Mouse (Mus musculus) liver, embryonic 13.5 days (tissue): ENCODE measurements around the gene Atrn. TPM values are rescaled to one million over a fixed set of nuclear protein-coding genes. Genes with fewer than 3 reads are reported as not detected.

Experiments
- ATAC-seq: fragments of 200-750 bp; cut with Nextera tagmentation; 2 replicates; pipeline ENCODE4 v1.8.0; 2017; ENCODE audit warnings: low read depth, mild to moderate bottlenecking, moderate number of reproducible peaks, moderate library complexity
- DNase-seq: peaks from one replicate; pipeline ENCODE4 v3.0.0; 2022
- H3K27ac ChIP-seq: fragments of 300-500 bp; sonication (generic); 2 replicates; pipeline ENCODE4 v1.5.1; 2015; ENCODE audit warnings: moderate library complexity, mild to moderate bottlenecking, inconsistent platforms
- H3K27me3 ChIP-seq: fragments of 300-500 bp; sonication (generic); 2 replicates; pipeline ENCODE4 v1.6.1; 2015; ENCODE audit warnings: mild to moderate bottlenecking, inconsistent platforms
- H3K36me3 ChIP-seq: fragments of 300-500 bp; sonication (generic); 2 replicates; pipeline ENCODE4 v1.6.1; 2015; ENCODE audit warnings: mild to moderate bottlenecking, inconsistent platforms
- H3K4me1 ChIP-seq: fragments of 300-500 bp; sonication (generic); replicated peaks from 2 replicates; pipeline ENCODE4 v1.6.1; 2015; ENCODE audit warnings: inconsistent platforms
- H3K4me2 ChIP-seq: fragments of 300-500 bp; sonication (generic); 2 replicates; pipeline ENCODE4 v1.6.1; 2015; ENCODE audit warnings: inconsistent platforms, mild to moderate bottlenecking, moderate library complexity
- H3K4me3 ChIP-seq: fragments of 300-500 bp; sonication (generic); replicated peaks from 2 replicates; pipeline ENCODE4 v1.5.1; 2015; ENCODE audit warnings: mild to moderate bottlenecking, inconsistent platforms
- H3K9ac ChIP-seq: fragments of 300-500 bp; sonication (generic); 2 replicates; pipeline ENCODE4 v1.6.1; 2015; ENCODE audit warnings: mild to moderate bottlenecking, inconsistent platforms
- H3K9me3 ChIP-seq: fragments of 300-500 bp; sonication (generic); replicated peaks from 2 replicates; pipeline ENCODE4 v1.6.1; 2016; ENCODE audit warnings: inconsistent platforms
- WGBS: fragments of 180-500 bp; shearing (Covaris S2); methylation state at CpG from one replicate; pipeline ENCODE4 v1.1.7; 2015; ENCODE audit not compliant: insufficient replicate concordance; 5-methylcytosine and 5-hydroxymethylcytosine counted together
- polyA plus RNA-seq: library from polyadenylated mRNA; unstranded; fragments of >200 nt; fragmentation: Nextera tagmentation; extraction: Ambion mirVana; gene quantifications from 2 replicates; pipeline ENCODE4 v1.2.1, GENCODE M21; 2015

The Atrn gene
- polyA plus RNA-seq, 1 experiment from 2014 or later = 1.5 TPM

- ATAC-seq (no peak), DNase-seq (peak; percentile 24)
- Histone ChIP-seq H3K4me2 (no peak overlapping the region), H3K9me3 (no peaks in the 10 kb centered on the region), H3K9ac (no peak overlapping the region), H3K27me3 (no peaks in the 10 kb centered on the region), H3K27ac (no peak overlapping the region), H3K36me3 (peaks cover 14% of the 10 kb centered on the region; the same call in 1 of the 2 replicates), H3K4me1 (0 out of 2 replicates have a peak, but pooled peaks cover 7% of the 10 kb centered on the region), H3K4me3 (no peak overlapping the region)
Measured at GRCm38 (mm10) chr2:130961851-130962250, 55.6 kb downstream of the Atrn start.

GRCm38 (mm10) chr2:130965042-130965441 is 58.7 kb downstream of the Atrn start:
- ATAC-seq (peak; percentile 29), DNase-seq (no peak)
- Histone ChIP-seq H3K4me2 (no peak overlapping the region), H3K9me3 (no peaks in the 10 kb centered on the region), H3K4me3 (no peak overlapping the region), H3K27ac (no peak overlapping the region; the same call in 1 of the 2 replicates), H3K36me3 (peaks cover 5% of the 10 kb centered on the region; the same call in 1 of the 2 replicates), H3K4me1 (peaks cover 14% of the 10 kb centered on the region), H3K9ac (no peak overlapping the region), H3K27me3 (no peaks in the 10 kb centered on the region)
- 74% methylated on average over 1 of the region's 1 CpGs for WGBS

- 41% methylated on average over 4 of the region's 4 CpGs for WGBS
- H3K27ac ChIP-seq = peak overlapping the region; percentile 81
- H3K4me3 ChIP-seq = no peak overlapping the region
- H3K9me3 ChIP-seq = no peaks in the 10 kb centered on the region
- H3K4me1 ChIP-seq = peaks cover 63% of the 10 kb centered on the region
- no peak for DNase-seq
- no peaks in the 10 kb centered on the region for H3K27me3 ChIP-seq
- peaks cover 4% of the 10 kb centered on the region; the same call in 1 of the 2 replicates for H3K36me3 ChIP-seq
- ATAC-seq = 0 out of 2 replicates have a peak, but pooled peaks have one; percentile 11
- no peak overlapping the region for H3K4me2 ChIP-seq
- peak overlapping the region; percentile 57 for H3K9ac ChIP-seq
Measured at GRCm38 (mm10) chr2:130971030-130971429, 64.7 kb downstream of the Atrn start.

- Histone ChIP-seq H3K4me1 (peaks cover 76% of the 10 kb centered on the region), H3K36me3 (peaks cover 6% of the 10 kb centered on the region; the same call in 1 of the 2 replicates), H3K27me3 (no peaks in the 10 kb centered on the region), H3K4me2 (no peak overlapping the region), H3K9me3 (no peaks in the 10 kb centered on the region), H3K27ac (peak overlapping the region; percentile 81), H3K4me3 (no peak overlapping the region), H3K9ac (0 out of 2 replicates have a peak overlapping the region, but pooled peaks have one; percentile 31)
- WGBS = 79% methylated on average over 4 of the region's 4 CpGs
- no peak for DNase-seq
- ATAC-seq = no peak
Measured at GRCm38 (mm10) chr2:130972386-130972785, 66.1 kb downstream of the Atrn start.

- Histone ChIP-seq H3K27ac (peak overlapping the region; percentile 91), H3K4me3 (no peak overlapping the region), H3K9ac (peak overlapping the region; percentile 47; the same call in 1 of the 2 replicates), H3K4me2 (peak overlapping the region; percentile 36), H3K9me3 (no peaks in the 10 kb centered on the region), H3K27me3 (no peaks in the 10 kb centered on the region), H3K4me1 (peaks cover 89% of the 10 kb centered on the region), H3K36me3 (peaks cover 10% of the 10 kb centered on the region)
- ATAC-seq (peak; percentile 86), DNase-seq (peak; percentile 75)
- 18% methylated on average over 1 of the region's 1 CpGs for WGBS
Measured at GRCm38 (mm10) chr2:130974928-130975327, 68.6 kb downstream of the Atrn start.

GRCm38 (mm10) chr2:130977589-130977988 is 71.3 kb downstream of the Atrn start:
- H3K9ac ChIP-seq = peak overlapping the region; percentile 68

GRCm38 (mm10) chr2:130978058-130978847 is 72.0 kb downstream of the Atrn start:
- DNase-seq (peak; percentile 50), ATAC-seq (peak; percentile 72)
- peak overlapping the region; percentile 68 for H3K9ac ChIP-seq
- peaks cover 61% of the 10 kb centered on the region for H3K4me1 ChIP-seq
- H3K27me3 ChIP-seq = no peaks in the 10 kb centered on the region
- H3K4me3 ChIP-seq = peak overlapping the region; percentile 2; the same call in 1 of the 2 replicates
- no peaks in the 10 kb centered on the region for H3K9me3 ChIP-seq
- peak overlapping the region; percentile 52 for H3K4me2 ChIP-seq
- peak overlapping the region; percentile 96 for H3K27ac ChIP-seq
- H3K36me3 ChIP-seq = peaks cover 25% of the 10 kb centered on the region
- 29% methylated on average over 10 of the region's 10 CpGs for WGBS

More at GRCm38 (mm10) chr2:130977589-130977988, 71.3 kb downstream of the Atrn start:
- Histone ChIP-seq H3K4me2 (peak overlapping the region; percentile 52), H3K4me3 (peak overlapping the region; percentile 2; the same call in 1 of the 2 replicates), H3K27ac (peak overlapping the region; percentile 96), H3K36me3 (peaks cover 18% of the 10 kb centered on the region), H3K9me3 (no peaks in the 10 kb centered on the region), H3K4me1 (peaks cover 65% of the 10 kb centered on the region), H3K27me3 (no peaks in the 10 kb centered on the region)
- DNase-seq = peak; percentile 73
- peak; percentile 84 for ATAC-seq

- Histone ChIP-seq H3K4me3 (no peak overlapping the region), H3K27me3 (no peaks in the 10 kb centered on the region), H3K4me1 (peaks cover 52% of the 10 kb centered on the region), H3K9ac (peak overlapping the region; percentile 68; the same call in 1 of the 2 replicates), H3K27ac (peak overlapping the region; percentile 96), H3K36me3 (peaks cover 26% of the 10 kb centered on the region), H3K4me2 (peak overlapping the region; percentile 52; the same call in 1 of the 2 replicates), H3K9me3 (no peaks in the 10 kb centered on the region)
- DNase-seq (no peak), ATAC-seq (no peak)
Measured at GRCm38 (mm10) chr2:130979138-130979537, 72.8 kb downstream of the Atrn start.

- DNase-seq (no peak), ATAC-seq (no peak)
- H3K4me2 ChIP-seq = no peak overlapping the region
- no peaks in the 10 kb centered on the region for H3K9me3 ChIP-seq
- H3K27ac ChIP-seq = no peak overlapping the region
- WGBS = 87% methylated on average over 2 of the region's 2 CpGs
- H3K27me3 ChIP-seq = no peaks in the 10 kb centered on the region
- peaks cover 4% of the 10 kb centered on the region; the same call in 1 of the 2 replicates for H3K36me3 ChIP-seq
- H3K4me3 ChIP-seq = no peak overlapping the region
- H3K4me1 ChIP-seq = no peaks in the 10 kb centered on the region
- H3K9ac ChIP-seq = no peak overlapping the region
Measured at GRCm38 (mm10) chr2:130992818-130993217, 86.5 kb downstream of the Atrn start.

- 33% methylated on average over 2 of the region's 2 CpGs for WGBS
- DNase-seq (no peak), ATAC-seq (peak; percentile 57)
- no peaks in the 10 kb centered on the region for H3K27me3 ChIP-seq
- H3K27ac ChIP-seq = no peak overlapping the region
- no peak overlapping the region for H3K9ac ChIP-seq
- no peak overlapping the region for H3K4me2 ChIP-seq
- H3K4me3 ChIP-seq = no peak overlapping the region
- H3K9me3 ChIP-seq = no peaks in the 10 kb centered on the region
- peaks cover 27% of the 10 kb centered on the region for H3K36me3 ChIP-seq
- peaks cover 7% of the 10 kb centered on the region for H3K4me1 ChIP-seq
Measured at GRCm38 (mm10) chr2:131009123-131009522, 102.8 kb downstream of the Atrn start.

- ATAC-seq = no peak
- no peak for DNase-seq
Measured at GRCm38 (mm10) chr2:131010566-131010965, 104.3 kb downstream of the Atrn start.

More at GRCm38 (mm10) chr2:131010566-131010965, 104.3 kb downstream of the Atrn start:
- Histone ChIP-seq H3K27me3 (no peaks in the 10 kb centered on the region), H3K4me1 (peaks cover 7% of the 10 kb centered on the region), H3K4me2 (no peak overlapping the region), H3K27ac (no peak overlapping the region), H3K36me3 (peaks cover 28% of the 10 kb centered on the region), H3K9ac (no peak overlapping the region), H3K9me3 (no peaks in the 10 kb centered on the region), H3K4me3 (no peak overlapping the region)
- 78% methylated on average over 1 of the region's 1 CpGs for WGBS
